Mouse (Mus musculus): Measurements from ENCODE around the gene Adamts16.
A peak's percentile ranks its signal among the peaks of the same experiment; 100 is the strongest.
"Not testable (repeated sequence)": the region's sequence is repeated elsewhere in the genome, so short reads cannot be mapped to it uniquely, and the experiment has no call there.

Adamts16 gene

GRCm38 (mm10) chr13:70841421-70841904 lies at the start of gene Adamts16:
Gene Adamts16 (minus strand): TSS chr13:70841811.
- DNase-seq (ENCODE audit: low spot score) = no peak

GRCm38 (mm10) chr13:70887136-70887535 lies 45.5 kb upstream of the Adamts16 start:
- no peak for DNase-seq (ENCODE audit: low spot score)

GRCm38 (mm10) chr13:70885006-70885405 lies 43.4 kb upstream of the Adamts16 start:
- DNase-seq (ENCODE audit: low spot score) = no peak

GRCm38 (mm10) chr13:70883891-70884890 lies 42.6 kb upstream of the Adamts16 start:
- no peak for DNase-seq (ENCODE audit: low spot score)

- DNase-seq (ENCODE audit: low spot score) = not testable (repeated sequence)
Observed at GRCm38 (mm10) chr13:70879971-70880370, 38.4 kb upstream of the Adamts16 start.

- DNase-seq (ENCODE audit: low spot score) = no peak
Observed at GRCm38 (mm10) chr13:70877550-70877913, 35.9 kb upstream of the Adamts16 start.

- no peak for DNase-seq (ENCODE audit: low spot score)
Observed at GRCm38 (mm10) chr13:70876648-70877549, 35.3 kb upstream of the Adamts16 start.

GRCm38 (mm10) chr13:70875411-70875949 lies 33.9 kb upstream of the Adamts16 start:
- DNase-seq (ENCODE audit: low spot score) = no peak

- DNase-seq (ENCODE audit: low spot score) = no peak
Observed at GRCm38 (mm10) chr13:70874741-70875140, 33.1 kb upstream of the Adamts16 start.

- not testable (repeated sequence) for DNase-seq (ENCODE audit: low spot score)
Observed at GRCm38 (mm10) chr13:70873851-70874250, 32.2 kb upstream of the Adamts16 start.

GRCm38 (mm10) chr13:70871049-70871448 lies 29.4 kb upstream of the Adamts16 start:
- no peak for DNase-seq (ENCODE audit: low spot score)

- no peak for DNase-seq (ENCODE audit: low spot score)
Observed at GRCm38 (mm10) chr13:70866971-70867625, 25.5 kb upstream of the Adamts16 start.

- no peak for DNase-seq (ENCODE audit: low spot score)
Observed at GRCm38 (mm10) chr13:70865867-70866266, 24.3 kb upstream of the Adamts16 start.

GRCm38 (mm10) chr13:70862162-70862908 lies 20.7 kb upstream of the Adamts16 start:
- DNase-seq (ENCODE audit: low spot score) = no peak

GRCm38 (mm10) chr13:70853601-70854000 lies 12.0 kb upstream of the Adamts16 start:
- no peak for DNase-seq (ENCODE audit: low spot score)

- no peak for DNase-seq (ENCODE audit: low spot score)
Observed at GRCm38 (mm10) chr13:70846933-70847332, 5.3 kb upstream of the Adamts16 start.

GRCm38 (mm10) chr13:70845526-70845925 lies 3.9 kb upstream of the Adamts16 start:
- no peak for DNase-seq (ENCODE audit: low spot score)

GRCm38 (mm10) chr13:70842126-70842525 lies 515 bp upstream of the Adamts16 start:
- DNase-seq (ENCODE audit: low spot score) = no peak

GRCm38 (mm10) chr13:70840161-70840560 lies 1.4 kb downstream of the Adamts16 start:
- DNase-seq (ENCODE audit: low spot score) = peak; percentile 33

- DNase-seq (ENCODE audit: low spot score) = no peak
Observed at GRCm38 (mm10) chr13:70837571-70837970, 4.0 kb downstream of the Adamts16 start.

GRCm38 (mm10) chr13:70836246-70836645 lies 5.4 kb downstream of the Adamts16 start:
- DNase-seq (ENCODE audit: low spot score) = no peak

Data from ovary, postnatal 10 days (tissue).